Mouse (Mus musculus): ENCODE data around the gene Rc3h1. TPM values are rescaled to one million over a fixed set of nuclear protein-coding genes. Genes with fewer than 3 reads are reported as not detected.
"Not testable (repeated sequence)": the region's sequence is repeated elsewhere in the genome, so short reads cannot be mapped to it uniquely, and the experiment has no call there.

Gene Rc3h1
- polyA plus RNA-seq (2014; fragmentation: Nextera tagmentation; extraction: Ambion mirVana), result 8.6 and 8.8 TPM in 2 replicates

DNA sequence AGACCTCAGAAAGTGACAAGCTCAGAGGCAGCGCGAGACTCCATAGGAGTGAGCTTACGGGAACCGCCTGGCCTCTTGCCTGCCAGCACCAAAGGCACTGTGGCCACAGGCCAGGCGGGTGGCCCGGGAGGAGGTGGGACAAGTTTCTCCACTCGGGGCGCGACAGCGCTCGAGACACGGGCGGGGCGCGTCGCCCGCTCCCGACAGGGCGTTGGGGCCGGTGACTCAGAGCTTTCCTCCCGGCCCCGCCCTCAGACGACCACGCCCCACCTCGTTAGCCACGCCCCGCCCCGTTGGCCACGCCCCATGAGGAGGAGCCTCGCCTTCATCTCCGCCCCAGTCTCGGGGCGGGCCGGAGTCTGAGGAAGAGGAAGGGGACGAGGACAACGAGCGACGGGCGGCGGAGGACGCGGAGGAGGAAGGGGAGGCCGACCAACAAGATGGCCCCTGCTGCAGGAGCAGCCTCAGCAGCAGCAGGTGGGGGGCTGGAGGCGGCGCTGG lies at the start of gene Rc3h1:
TSS of gene Rc3h1 (plus strand) at position 362 of the 501 bp plus-strand sequence.
- Histone ChIP-seq H3K36me3 (ENCODE audit: control insufficient read depth, insufficient read depth, low read length) (no peaks in the 10 kb centered on the region), H3K9ac (ENCODE audit: low read length) (peak within 1 kb of the TSS; percentile 94), H3K27ac (ENCODE audit: low read depth, low read length) (peak within 1 kb of the TSS; percentile 87), H3K9me3 (ENCODE audit: control insufficient read depth, low read length) (no peaks in the 10 kb centered on the region), H3K4me3 (ENCODE audit: low read depth, low read length) (peak within 1 kb of the TSS; percentile 96), H3K4me1 (ENCODE audit: control insufficient read depth, insufficient read depth, low read length) (peaks cover 8% of the 10 kb centered on the region; the same call in 1 of the 2 replicates), H3K4me2 (peak within 1 kb of the TSS; percentile 67), H3K27me3 (ENCODE audit: control insufficient read depth, insufficient read depth, low read length) (no peaks in the 10 kb centered on the region)
- DNase-seq (ENCODE audit: low spot score, missing footprints) (peak; percentile 100), ATAC-seq (ENCODE audit: low FRiP score) (peak; percentile 96)
- under 1% methylated on average over 37 of the region's 45 CpGs for WGBS

DNA sequence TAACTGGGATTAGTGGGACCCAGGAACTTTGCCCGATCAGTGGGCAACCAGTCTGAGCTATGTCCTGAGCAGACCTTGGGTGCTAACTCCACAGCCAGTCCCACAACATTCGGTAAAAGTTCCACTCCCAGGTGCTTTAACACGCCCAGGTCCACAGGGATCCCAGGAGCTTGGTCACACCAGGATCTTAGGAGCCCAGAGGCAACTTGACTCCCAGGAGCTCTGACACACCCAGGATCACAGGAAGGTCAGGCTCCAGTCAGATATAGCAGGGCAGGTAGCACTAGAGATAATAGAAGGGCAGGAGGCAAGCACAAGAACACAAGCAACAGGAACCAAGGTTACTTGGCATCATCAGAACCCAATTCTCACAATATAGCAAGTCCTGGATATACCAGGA lies 48.1 kb upstream of the Rc3h1 start:
- Histone ChIP-seq H3K4me3 (ENCODE audit: low read depth, low read length) (no peak overlapping the region), H3K27ac (ENCODE audit: low read depth, low read length) (no peak overlapping the region), H3K9ac (ENCODE audit: low read length) (no peak overlapping the region), H3K9me3 (ENCODE audit: control insufficient read depth, low read length) (no peaks in the 10 kb centered on the region), H3K36me3 (ENCODE audit: control insufficient read depth, insufficient read depth, low read length) (no peaks in the 10 kb centered on the region), H3K27me3 (ENCODE audit: control insufficient read depth, insufficient read depth, low read length) (no peaks in the 10 kb centered on the region), H3K4me1 (ENCODE audit: control insufficient read depth, insufficient read depth, low read length) (no peaks in the 10 kb centered on the region), H3K4me2 (no peak overlapping the region)
- WGBS, result 85% methylated on average over 3 of the region's 3 CpGs
- DNase-seq (ENCODE audit: low spot score, missing footprints), result no peak
- no peak for ATAC-seq (ENCODE audit: low FRiP score)

DNA sequence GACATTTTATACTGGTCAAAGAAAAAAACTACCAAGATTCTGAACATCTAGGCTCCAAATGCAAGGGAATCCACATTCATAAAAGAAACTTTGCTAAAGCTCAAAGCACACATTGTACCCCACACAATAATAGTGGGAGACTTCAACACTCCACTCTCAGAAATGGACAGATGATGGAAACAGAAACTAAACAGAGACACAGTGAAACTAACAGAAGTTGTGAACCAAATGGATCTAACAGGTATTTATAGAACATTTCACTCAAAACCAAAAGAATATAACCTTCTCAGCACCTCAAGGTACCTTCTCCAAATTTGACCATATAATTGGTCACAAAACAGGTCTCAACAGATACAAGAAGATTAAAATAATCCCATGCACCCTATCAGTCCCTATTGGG lies 46.3 kb upstream of the Rc3h1 start:
- not testable (repeated sequence) for H3K4me1 ChIP-seq (ENCODE audit: control insufficient read depth, insufficient read depth, low read length); H3K4me3 ChIP-seq (ENCODE audit: low read depth, low read length); DNase-seq (ENCODE audit: low spot score, missing footprints); H3K9ac ChIP-seq (ENCODE audit: low read length); H3K27ac ChIP-seq (ENCODE audit: low read depth, low read length); ATAC-seq (ENCODE audit: low FRiP score); H3K36me3 ChIP-seq (ENCODE audit: control insufficient read depth, insufficient read depth, low read length); H3K4me2 ChIP-seq; H3K27me3 ChIP-seq (ENCODE audit: control insufficient read depth, insufficient read depth, low read length); H3K9me3 ChIP-seq (ENCODE audit: control insufficient read depth, low read length)

DNA sequence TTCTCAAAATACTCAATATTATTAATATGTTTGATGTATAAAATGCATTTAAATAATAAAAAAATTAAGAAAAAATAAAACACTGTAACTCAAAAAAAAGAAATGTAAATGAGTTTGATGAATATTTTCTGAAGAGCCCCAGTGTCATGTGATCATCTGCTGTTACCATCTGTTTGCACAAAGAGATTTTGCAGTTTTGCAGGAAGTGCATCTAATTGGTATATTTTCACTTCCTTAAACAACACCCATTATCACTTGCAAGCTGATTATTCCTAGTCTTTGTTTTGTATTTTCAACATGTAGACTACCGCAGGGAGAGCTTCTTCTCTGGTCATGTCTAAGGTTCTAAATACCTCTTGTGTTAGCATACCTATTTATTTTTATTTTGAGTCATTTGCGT lies 45.1 kb upstream of the Rc3h1 start:
- H3K27me3 ChIP-seq (ENCODE audit: control insufficient read depth, insufficient read depth, low read length), result no peaks in the 10 kb centered on the region
- WGBS, result 94% methylated on average over 2 of the region's 2 CpGs
- H3K4me2 ChIP-seq, result no peak overlapping the region
- ATAC-seq (ENCODE audit: low FRiP score), result no peak
- no peak overlapping the region for H3K27ac ChIP-seq (ENCODE audit: low read depth, low read length)
- no peaks in the 10 kb centered on the region for H3K36me3 ChIP-seq (ENCODE audit: control insufficient read depth, insufficient read depth, low read length)
- H3K4me1 ChIP-seq (ENCODE audit: control insufficient read depth, insufficient read depth, low read length), result no peaks in the 10 kb centered on the region
- no peaks in the 10 kb centered on the region for H3K9me3 ChIP-seq (ENCODE audit: control insufficient read depth, low read length)
- H3K4me3 ChIP-seq (ENCODE audit: low read depth, low read length), result no peak overlapping the region
- no peak for DNase-seq (ENCODE audit: low spot score, missing footprints)
- H3K9ac ChIP-seq (ENCODE audit: low read length), result no peak overlapping the region

DNA sequence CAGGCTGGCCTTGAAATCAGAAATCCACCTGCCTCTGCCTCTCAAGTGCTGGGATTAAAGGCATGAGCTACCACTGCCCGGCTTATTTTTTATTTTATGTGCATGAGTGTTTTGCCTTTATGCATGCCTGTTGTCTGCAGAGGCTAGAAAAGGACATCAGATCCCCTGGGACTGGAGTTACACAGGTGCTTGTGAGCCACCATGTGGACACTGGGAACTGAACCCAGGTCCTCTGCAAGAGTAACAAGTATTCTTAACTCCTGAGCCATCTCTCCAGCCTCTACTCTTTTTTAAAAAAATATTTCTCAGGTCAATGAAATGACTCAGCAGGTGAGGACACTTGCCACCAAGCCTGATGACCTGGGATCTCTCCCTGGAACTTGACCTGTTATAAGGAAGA lies 44.6 kb upstream of the Rc3h1 start:
- no peaks in the 10 kb centered on the region for H3K27me3 ChIP-seq (ENCODE audit: control insufficient read depth, insufficient read depth, low read length)
- no peaks in the 10 kb centered on the region for H3K4me1 ChIP-seq (ENCODE audit: control insufficient read depth, insufficient read depth, low read length)
- ATAC-seq (ENCODE audit: low FRiP score) (no peak), DNase-seq (ENCODE audit: low spot score, missing footprints) (no peak)
- WGBS, result 84% methylated on average over 1 of the region's 1 CpGs
- no peak overlapping the region for H3K27ac ChIP-seq (ENCODE audit: low read depth, low read length)
- no peak overlapping the region for H3K4me2 ChIP-seq
- no peaks in the 10 kb centered on the region for H3K9me3 ChIP-seq (ENCODE audit: control insufficient read depth, low read length)
- no peak overlapping the region for H3K9ac ChIP-seq (ENCODE audit: low read length)
- no peak overlapping the region for H3K4me3 ChIP-seq (ENCODE audit: low read depth, low read length)
- H3K36me3 ChIP-seq (ENCODE audit: control insufficient read depth, insufficient read depth, low read length), result no peaks in the 10 kb centered on the region

DNA sequence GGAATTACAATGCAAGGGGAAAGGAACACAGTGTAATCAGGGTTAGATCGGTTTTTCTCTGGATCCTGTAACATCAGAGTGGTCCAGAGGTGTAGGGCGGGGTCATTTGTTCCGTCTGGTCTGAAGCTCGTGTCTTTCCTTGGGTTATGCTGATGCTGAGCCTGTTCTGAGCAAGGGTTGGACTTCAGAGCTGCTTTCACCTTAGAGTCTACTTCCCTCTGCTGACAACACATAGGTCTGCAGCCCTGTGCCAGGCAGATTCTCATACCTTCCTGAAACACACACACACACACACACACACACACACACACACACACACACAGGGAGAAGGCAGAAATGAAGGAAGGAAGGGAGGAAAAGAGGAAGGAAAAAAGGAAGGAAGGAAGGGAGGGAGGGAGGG lies 43.2 kb upstream of the Rc3h1 start:
- H3K27me3 ChIP-seq (ENCODE audit: control insufficient read depth, insufficient read depth, low read length), result no peaks in the 10 kb centered on the region
- WGBS, result 74% methylated on average over 4 of the region's 4 CpGs
- no peak overlapping the region for H3K4me3 ChIP-seq (ENCODE audit: low read depth, low read length)
- no peaks in the 10 kb centered on the region for H3K9me3 ChIP-seq (ENCODE audit: control insufficient read depth, low read length)
- ATAC-seq (ENCODE audit: low FRiP score), result no peak
- no peak overlapping the region for H3K9ac ChIP-seq (ENCODE audit: low read length)
- H3K4me2 ChIP-seq, result no peak overlapping the region
- DNase-seq (ENCODE audit: low spot score, missing footprints), result no peak
- H3K27ac ChIP-seq (ENCODE audit: low read depth, low read length), result no peak overlapping the region
- no peaks in the 10 kb centered on the region for H3K36me3 ChIP-seq (ENCODE audit: control insufficient read depth, insufficient read depth, low read length)
- no peaks in the 10 kb centered on the region for H3K4me1 ChIP-seq (ENCODE audit: control insufficient read depth, insufficient read depth, low read length)

DNA sequence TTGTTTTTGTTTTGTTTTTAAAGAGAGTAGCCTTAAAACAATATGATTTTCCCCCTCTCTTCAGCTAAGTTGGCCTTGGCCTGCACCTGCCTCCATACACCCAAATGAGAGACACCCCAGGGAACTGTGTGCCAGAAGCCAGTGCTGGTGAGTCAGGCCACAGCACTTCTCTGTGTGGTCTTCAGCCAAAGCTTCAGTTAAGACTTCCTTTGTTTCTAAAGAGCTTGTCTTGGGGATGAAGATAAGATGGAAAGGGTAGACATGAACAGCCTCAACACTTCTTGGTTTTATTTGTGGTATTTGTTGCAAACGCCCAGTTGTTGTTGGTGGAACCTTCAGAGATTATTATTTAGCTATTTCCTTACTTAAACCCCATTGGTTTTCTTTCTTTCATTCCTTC lies 31.5 kb upstream of the Rc3h1 start:
- no peak for ATAC-seq (ENCODE audit: low FRiP score)
- no peak for DNase-seq (ENCODE audit: low spot score, missing footprints)
- Histone ChIP-seq H3K4me3 (ENCODE audit: low read depth, low read length) (no peak overlapping the region), H3K9ac (ENCODE audit: low read length) (no peak overlapping the region), H3K4me1 (ENCODE audit: control insufficient read depth, insufficient read depth, low read length) (no peaks in the 10 kb centered on the region), H3K27ac (ENCODE audit: low read depth, low read length) (no peak overlapping the region), H3K4me2 (no peak overlapping the region), H3K27me3 (ENCODE audit: control insufficient read depth, insufficient read depth, low read length) (no peaks in the 10 kb centered on the region), H3K9me3 (ENCODE audit: control insufficient read depth, low read length) (no peaks in the 10 kb centered on the region), H3K36me3 (ENCODE audit: control insufficient read depth, insufficient read depth, low read length) (no peaks in the 10 kb centered on the region)
- 88% methylated on average over 1 of the region's 1 CpGs for WGBS

DNA sequence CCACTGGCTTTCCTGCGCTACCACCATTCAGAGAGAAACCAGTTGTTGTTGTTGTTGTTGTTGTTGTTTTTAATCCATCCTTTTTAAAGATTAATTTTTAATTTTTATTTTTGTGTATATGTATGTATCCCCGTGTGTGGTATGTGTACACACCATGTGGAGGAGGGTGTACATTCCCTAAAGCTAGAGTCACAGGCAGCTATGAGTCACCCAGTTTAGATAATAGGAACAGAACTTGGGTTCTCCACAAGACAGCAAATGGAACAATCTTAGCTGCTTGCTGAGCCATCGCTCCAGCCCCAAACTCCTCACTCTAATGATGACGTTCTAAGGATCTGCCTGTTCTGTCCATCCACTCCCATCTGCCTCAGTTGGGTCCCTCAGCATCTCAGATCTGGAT lies 29.2 kb upstream of the Rc3h1 start:
- no peak overlapping the region for H3K9ac ChIP-seq (ENCODE audit: low read length)
- no peak overlapping the region for H3K4me2 ChIP-seq
- H3K36me3 ChIP-seq (ENCODE audit: control insufficient read depth, insufficient read depth, low read length), result no peaks in the 10 kb centered on the region
- ATAC-seq (ENCODE audit: low FRiP score), result no peak
- H3K9me3 ChIP-seq (ENCODE audit: control insufficient read depth, low read length), result no peaks in the 10 kb centered on the region
- no peak for DNase-seq (ENCODE audit: low spot score, missing footprints)
- WGBS, result 95% methylated on average over 4 of the region's 4 CpGs
- no peaks in the 10 kb centered on the region for H3K27me3 ChIP-seq (ENCODE audit: control insufficient read depth, insufficient read depth, low read length)
- no peak overlapping the region for H3K27ac ChIP-seq (ENCODE audit: low read depth, low read length)
- H3K4me3 ChIP-seq (ENCODE audit: low read depth, low read length), result no peak overlapping the region
- no peaks in the 10 kb centered on the region for H3K4me1 ChIP-seq (ENCODE audit: control insufficient read depth, insufficient read depth, low read length)

DNA sequence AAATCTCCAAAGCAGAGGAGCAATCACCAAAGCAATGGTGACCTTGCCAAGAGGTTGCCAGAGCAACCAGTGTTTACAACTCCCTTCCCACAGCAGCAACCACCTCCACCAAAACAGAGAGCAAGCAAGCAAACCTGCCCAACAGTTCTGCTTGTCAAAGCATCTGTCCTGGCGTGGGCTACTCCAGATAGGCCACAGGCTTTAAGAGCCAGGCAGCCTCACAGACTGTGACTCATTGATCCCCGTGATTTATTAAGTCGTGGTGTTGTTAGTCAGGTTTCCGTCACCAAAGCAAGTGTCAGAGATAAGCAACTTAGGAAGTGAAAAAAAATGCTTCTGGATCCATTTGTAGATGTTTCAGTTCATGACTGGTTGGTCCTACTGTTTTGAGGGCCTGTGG lies 27.7 kb upstream of the Rc3h1 start:
- no peaks in the 10 kb centered on the region for H3K27me3 ChIP-seq (ENCODE audit: control insufficient read depth, insufficient read depth, low read length)
- no peaks in the 10 kb centered on the region for H3K4me1 ChIP-seq (ENCODE audit: control insufficient read depth, insufficient read depth, low read length)
- no peak for ATAC-seq (ENCODE audit: low FRiP score)
- no peaks in the 10 kb centered on the region for H3K9me3 ChIP-seq (ENCODE audit: control insufficient read depth, low read length)
- H3K36me3 ChIP-seq (ENCODE audit: control insufficient read depth, insufficient read depth, low read length), result no peaks in the 10 kb centered on the region
- WGBS, result 87% methylated on average over 4 of the region's 4 CpGs
- no peak overlapping the region for H3K4me3 ChIP-seq (ENCODE audit: low read depth, low read length)
- no peak overlapping the region for H3K4me2 ChIP-seq
- no peak overlapping the region for H3K27ac ChIP-seq (ENCODE audit: low read depth, low read length)
- no peak for DNase-seq (ENCODE audit: low spot score, missing footprints)
- no peak overlapping the region for H3K9ac ChIP-seq (ENCODE audit: low read length)

DNA sequence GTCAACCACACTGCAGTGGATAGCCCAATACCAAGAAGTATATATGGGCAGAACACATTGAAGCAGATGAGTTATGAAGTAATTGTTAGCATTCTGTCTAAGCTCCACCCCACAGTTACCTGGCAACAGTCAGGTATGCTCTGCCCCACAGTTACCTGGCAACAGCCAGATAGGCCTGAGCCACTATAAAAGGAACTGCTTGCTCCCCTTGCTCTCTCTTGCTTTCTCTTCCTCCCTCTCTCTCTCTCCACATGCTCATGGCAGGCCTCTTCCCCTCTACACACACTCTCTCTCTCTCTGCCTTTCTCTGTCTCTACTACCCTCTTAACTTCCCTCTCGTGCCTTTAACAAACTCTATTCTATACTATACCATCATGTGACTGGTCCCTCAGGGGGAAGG lies 24.8 kb upstream of the Rc3h1 start:
- not testable (repeated sequence) for DNase-seq (ENCODE audit: low spot score, missing footprints); H3K9me3 ChIP-seq (ENCODE audit: control insufficient read depth, low read length); H3K4me3 ChIP-seq (ENCODE audit: low read depth, low read length)

More for the DNA sequence above, 24.8 kb upstream of the Rc3h1 start:
- H3K36me3 ChIP-seq (ENCODE audit: control insufficient read depth, insufficient read depth, low read length); H3K4me2 ChIP-seq; H3K9ac ChIP-seq (ENCODE audit: low read length); H3K27ac ChIP-seq (ENCODE audit: low read depth, low read length); H3K27me3 ChIP-seq (ENCODE audit: control insufficient read depth, insufficient read depth, low read length); H3K4me1 ChIP-seq (ENCODE audit: control insufficient read depth, insufficient read depth, low read length); ATAC-seq (ENCODE audit: low FRiP score): not testable (repeated sequence)
- WGBS, result 65% methylated on average over 1 of the region's 1 CpGs

Data from midbrain, embryonic 11.5 days (tissue).